Mouse (Mus musculus) heart, postnatal 10 days (tissue): Measurements from ENCODE around the gene AC134908.4. TPM values are rescaled to one million over a fixed set of nuclear protein-coding genes. Genes with fewer than 3 reads are reported as not detected.
A peak's percentile ranks its signal among the peaks of the same experiment; 100 is the strongest.

ENCODE experiments used
- DNase-seq, 2 experiments: peaks; one replicate each; pipeline ENCODE4 v3.0.0; 2021
- intact Hi-C: fragments of 180-260 bp; cut with DNase I; formaldehyde crosslinking; loops from one replicate; pipeline ENCODE4 v1.15.1; 2025
- total RNA-seq, 2 experiments: library from RNA; stranded (reverse); gene quantifications; 2 replicates each; pipeline ENCODE4 v1.2.3; 2021

Gene AC134908.4
- total RNA-seq, 2 experiments from 2014 or later, result not detected

- intact Hi-C loops, result no loop called here
- peak in 1 of 2 experiments; percentile 50 for DNase-seq
Observed at GRCm38 (mm10) chr17:25831451-25832281, 36.2 kb upstream of the AC134908.4 start.

DNA sequence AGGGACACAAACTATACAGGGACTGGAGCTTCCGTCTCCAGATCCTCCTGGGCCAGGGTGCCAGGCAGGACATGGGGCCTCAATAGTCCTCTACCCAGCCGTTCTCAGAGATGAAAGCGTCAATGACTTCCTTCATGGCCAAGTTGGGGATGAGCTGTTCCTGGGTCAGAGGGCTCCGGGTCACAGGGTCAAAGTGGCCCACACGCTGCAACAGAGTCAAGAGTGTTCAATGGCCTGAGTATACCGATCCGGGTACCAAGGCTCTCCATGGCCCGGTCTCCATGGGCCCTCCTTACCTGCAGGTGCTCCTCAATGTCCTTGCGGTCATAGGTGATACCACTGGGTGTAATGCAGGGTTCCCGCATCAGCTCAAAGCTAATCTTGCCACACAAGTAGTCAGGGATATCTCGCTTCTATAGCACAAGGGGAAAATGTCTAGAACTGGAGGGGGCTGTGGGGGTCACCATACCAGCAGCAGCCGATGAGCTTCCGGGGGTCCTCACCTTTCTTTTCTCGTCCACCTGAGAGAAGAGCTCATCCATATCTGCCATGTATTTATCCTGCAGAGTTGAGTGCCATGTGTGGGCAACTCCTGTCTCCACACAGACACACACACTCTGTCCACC, 35.5 kb upstream of the AC134908.4 start:
- DNase-seq, result no peak
- intact Hi-C loops, result no loop called here

DNA sequence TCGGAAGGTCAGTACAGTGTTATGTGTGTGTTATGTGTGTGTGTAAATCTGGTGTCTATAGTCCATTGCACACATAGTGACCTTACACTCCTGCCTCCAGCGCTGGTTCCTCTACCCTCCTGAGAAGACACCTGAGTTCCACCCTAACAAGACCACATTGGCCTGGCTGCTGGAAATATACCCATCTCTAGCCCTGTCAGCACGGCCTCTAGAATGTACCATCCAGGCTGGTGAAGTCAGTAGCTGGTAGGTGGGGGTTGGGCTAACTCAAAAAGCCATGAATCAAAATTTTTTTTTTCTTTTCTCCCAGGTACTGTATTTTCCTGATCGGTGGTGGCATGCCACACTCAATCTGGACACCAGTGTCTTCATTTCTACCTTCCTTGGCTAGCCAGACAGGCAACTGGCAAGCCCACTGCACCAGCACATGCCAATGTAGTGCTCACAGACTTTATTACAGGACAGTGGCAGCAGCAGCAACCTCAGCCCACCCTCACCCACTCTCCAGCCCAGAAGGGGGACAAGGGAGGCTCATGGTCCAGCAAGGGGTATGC, 34.8 kb upstream of the AC134908.4 start:
- no peak for DNase-seq
- intact Hi-C loops, result no loop called here

- intact Hi-C loops, result no loop called here
- DNase-seq, result no peak
Observed at GRCm38 (mm10) chr17:25829558-25830017, 34.1 kb upstream of the AC134908.4 start.

DNA sequence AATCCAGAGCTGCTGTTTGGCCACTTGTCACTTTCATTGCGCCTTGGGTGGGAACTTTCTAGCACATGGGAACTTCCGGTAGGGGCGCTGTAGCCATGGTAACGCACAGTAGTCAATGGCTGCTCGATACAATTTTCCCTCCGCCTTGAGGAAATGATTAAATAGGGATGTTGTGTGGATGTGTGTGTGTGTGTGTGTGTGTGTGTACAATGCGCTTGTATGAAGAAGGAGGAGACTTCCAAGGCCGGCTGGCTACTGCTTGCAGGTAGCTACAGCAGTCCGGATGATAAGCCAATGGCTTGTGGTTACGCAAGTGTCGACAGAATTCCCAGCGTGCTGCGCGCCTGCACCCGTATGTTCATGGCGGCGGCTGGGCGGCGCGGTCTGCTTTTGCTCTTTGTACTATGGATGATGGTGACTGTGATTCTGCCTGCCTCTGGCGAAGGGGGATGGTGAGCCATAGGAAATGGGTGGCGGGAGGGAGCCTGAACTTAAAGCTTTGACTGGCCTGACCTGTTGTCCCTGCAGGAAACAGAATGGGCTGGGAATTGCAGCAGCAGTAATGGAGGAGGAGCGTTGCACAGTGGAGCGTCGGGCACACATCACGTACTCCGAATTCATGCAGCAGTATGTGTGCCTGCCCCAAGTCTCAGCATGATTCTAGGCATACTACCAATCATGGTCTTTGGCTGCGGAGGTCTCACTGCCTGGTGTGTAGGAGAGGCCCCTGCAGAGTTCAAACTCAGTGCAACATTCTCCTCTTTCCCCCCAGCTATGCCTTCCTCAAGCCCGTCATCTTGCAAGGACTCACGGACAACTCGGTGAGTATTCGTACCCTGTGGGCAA, 33.5 kb upstream of the AC134908.4 start, which contains the start of gene Jmjd8:
TSS of gene Jmjd8 (plus strand) at position 156 of the 846 bp plus-strand sequence.
- intact Hi-C loops, result no loop called here
- peak; percentile 83 to 85 for DNase-seq

DNA sequence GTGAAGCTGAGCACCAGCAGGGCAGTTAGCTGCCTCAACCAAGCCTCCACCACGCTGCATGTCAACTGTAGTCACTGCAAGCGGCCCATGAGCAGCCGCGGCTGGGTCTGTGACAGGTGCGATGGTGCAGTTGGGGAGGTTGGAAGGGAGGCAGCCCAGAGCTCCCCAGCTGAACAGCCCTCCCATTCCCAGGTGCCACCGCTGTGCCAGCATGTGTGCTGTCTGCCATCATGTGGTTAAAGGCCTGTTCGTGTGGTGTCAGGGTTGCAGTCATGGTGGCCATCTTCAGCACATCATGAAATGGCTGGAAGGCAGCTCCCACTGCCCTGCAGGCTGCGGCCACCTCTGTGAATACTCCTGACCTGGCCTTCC, 32.8 kb upstream of the AC134908.4 start:
- no peak for DNase-seq
- intact Hi-C loops, result no loop called here

DNA sequence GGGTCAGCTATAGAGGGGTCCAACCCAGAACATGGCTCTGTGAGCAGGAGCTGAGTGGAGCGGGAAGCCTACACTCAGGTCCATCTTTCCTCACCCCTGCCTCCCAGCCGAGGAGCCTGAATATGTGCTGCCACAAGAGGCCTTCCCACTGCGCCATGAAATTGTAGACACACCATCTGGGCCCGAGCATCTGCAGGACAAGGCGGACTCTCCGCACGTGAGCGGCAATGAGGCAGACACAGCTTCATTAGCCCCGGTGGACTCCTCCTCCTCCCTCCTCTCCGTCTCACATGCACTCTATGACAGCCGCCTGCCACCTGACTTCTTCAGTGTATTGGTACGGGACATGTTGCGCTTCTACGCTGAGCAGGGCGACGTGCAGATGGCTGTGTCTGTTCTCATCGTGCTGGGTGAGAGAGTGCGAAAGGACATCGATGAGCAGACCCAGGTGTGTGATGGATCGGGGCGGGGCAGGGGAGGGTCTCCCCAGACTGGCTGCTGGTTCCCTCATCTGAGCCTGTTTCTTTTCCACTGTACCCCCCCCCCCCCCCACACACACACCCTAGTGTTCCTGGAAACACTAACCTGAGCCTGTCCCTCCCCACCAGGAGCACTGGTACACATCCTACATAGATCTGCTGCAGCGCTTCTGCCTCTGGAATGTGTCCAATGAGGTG, 32.2 kb upstream of the AC134908.4 start:
- no peak for DNase-seq
- intact Hi-C loops, result no loop called here

GRCm38 (mm10) chr17:25827011-25827410, 31.6 kb upstream of the AC134908.4 start:
- intact Hi-C loops, result no loop called here
- no peak for DNase-seq

GRCm38 (mm10) chr17:25825984-25826570, 30.6 kb upstream of the AC134908.4 start:
- DNase-seq, result no peak
- intact Hi-C loops, result no loop called here

DNA sequence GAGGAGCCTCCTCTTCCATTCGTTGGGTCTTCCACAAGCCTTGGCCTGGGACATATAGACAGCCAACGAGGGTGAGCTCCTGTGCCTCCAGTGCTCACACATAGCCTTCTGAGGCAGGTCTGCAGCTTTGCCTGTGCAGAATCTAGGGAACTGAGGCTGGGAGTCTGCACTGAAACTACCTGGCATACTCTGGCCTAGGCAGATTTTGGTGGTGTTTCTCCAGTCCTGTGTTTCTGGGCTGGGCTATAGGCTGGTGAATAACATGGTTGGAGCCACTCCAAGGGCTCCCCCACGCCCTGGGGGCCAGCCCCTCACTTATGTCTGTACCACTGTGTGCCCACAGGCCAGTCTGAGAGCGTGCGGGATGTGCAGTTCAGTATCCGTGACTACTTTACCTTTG, 29.9 kb upstream of the AC134908.4 start:
- DNase-seq, result no peak
- intact Hi-C loops, result no loop called here

- no peak for DNase-seq
- intact Hi-C loops, result no loop called here
Observed at GRCm38 (mm10) chr17:25824362-25825142, 29.1 kb upstream of the AC134908.4 start.

GRCm38 (mm10) chr17:25823452-25823851, 28.0 kb upstream of the AC134908.4 start, which contains the start of gene Wdr24:
Gene Wdr24 (plus strand): TSS chr17:25823627.
- DNase-seq, result peak; percentile 85 to 90
- intact Hi-C loops, result no loop called here

DNA sequence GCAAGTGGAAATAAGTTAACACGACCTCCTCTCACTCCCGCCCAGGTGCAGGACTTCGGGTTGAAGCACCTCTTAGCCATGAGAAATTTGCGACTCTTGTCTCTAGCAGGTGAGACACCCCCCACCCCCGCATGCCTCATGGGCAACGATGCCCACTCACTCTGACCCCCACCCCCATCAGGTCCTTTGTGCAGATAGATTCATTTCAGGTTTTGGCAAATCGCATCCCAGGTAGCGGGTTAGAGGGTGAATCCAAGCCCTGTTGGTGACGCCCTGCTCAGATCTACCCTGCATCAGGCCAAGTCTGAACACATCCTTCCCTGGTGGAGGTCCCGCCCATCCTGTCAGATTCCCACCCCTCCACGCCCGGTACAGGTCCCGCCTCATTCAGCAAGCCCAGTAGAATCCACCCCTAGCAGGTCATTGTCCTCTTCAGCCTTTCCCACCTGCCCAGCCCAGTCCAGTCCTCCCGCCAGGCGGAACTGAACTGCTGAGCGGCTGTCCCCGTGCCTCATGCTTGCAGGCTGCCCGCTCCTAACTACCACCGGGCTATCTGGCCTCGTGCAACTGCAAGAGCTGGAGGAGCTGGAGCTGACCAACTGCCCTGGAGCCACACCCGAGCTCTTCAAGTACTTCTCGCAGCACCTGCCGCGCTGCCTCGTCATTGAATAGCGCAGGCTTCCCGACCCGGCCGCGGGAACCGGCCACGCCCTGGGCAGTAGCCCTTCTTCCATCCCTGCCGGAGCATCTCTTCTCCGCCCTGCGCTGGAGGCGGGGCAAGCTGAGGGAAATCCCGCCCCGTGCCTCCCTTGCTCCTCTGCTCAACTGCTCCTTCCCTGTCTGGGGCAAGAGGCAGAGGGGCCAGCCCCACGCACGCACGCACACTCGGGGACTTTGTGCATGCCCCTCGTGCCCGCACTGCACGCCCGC, 23.7 kb upstream of the AC134908.4 start:
- intact Hi-C loops, result no loop called here
- DNase-seq, result no peak

DNA sequence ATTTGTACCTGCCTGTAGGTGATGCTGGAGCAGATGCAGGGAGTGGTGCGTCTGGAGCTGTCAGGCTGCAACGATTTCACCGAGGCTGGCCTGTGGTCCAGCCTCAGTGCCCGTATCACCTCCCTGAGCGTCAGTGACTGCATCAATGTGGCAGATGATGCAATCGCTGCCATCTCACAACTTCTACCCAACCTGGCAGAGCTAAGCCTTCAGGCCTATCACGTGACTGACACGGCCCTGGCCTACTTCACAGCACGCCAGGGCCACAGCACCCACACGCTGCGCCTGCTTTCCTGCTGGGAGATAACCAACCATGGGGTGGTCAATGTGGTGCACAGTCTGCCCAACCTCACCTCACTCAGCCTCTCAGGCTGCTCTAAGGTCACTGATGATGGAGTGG, 22.2 kb upstream of the AC134908.4 start:
- intact Hi-C loops, result no loop called here
- no peak for DNase-seq

- peak; percentile 91 to 96 for DNase-seq
Observed at GRCm38 (mm10) chr17:25813471-25813870, 18.0 kb upstream of the AC134908.4 start.

DNA sequence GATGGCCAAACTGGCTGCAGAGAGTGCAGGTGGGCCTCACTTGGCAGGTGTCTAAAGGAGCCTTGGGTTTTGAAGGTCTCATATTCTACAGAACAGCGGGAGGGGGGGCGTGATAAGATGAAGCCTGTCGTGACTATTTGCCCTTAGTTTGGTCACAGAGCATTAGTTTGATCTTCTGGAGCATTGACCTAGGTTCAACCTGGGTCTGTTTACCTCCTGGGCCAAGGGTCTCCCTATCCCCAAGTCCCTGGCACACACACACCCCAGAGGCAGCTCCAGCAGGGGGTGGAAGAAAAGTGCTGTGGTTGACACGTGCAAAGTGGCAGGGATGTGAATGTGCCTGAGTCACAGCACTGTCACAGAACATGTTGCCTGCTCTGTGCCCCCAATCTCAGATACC, 15.4 kb upstream of the AC134908.4 start:
- no peak for DNase-seq

More at GRCm38 (mm10) chr17:25813471-25813870, 18.0 kb upstream of the AC134908.4 start:
- intact Hi-C loops, result no loop called here

DNA sequence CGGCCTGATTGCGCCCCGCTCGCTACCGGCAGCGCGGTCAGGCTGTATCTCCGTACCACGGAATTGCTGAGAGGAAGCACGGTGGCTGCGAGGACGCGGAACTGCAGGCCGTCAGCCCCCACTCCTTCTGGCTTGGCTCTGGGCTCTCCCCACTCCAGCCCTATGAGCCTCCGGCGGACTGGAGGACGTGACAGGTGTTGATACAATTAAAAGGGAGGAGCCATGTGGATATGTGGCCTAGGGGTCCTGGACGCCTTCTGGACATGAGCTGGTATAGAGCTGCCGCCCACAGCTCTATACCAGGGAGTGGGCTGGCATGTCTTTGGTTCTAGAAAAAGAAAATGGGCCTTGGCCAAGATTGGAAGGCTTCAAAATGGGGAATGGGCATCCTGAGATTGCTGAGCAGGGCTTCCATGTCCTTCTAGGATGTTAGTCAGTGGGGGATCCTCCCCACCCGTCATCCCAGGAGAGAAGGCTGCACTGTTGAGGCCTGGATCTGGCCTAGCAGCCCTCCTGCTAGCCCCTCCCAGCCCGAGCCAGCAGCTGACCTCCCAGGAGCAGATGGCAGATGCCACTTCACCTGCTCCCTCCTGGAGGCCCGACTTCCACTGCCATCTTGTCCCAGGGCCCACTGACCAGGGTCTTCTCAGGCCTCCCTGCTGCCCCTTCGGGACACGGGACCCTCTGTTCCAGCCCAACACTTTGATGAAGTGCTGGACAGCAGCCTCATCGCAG, 14.3 kb upstream of the AC134908.4 start:
- intact Hi-C loops, result loop anchor here (10.0 kb wide), 1 partner anchor 215 kb away; no protein-coding TSS in a partner anchor

More for the DNA sequence above, 15.4 kb upstream of the AC134908.4 start:
- intact Hi-C loops, result no loop called here

More for the DNA sequence above, 14.3 kb upstream of the AC134908.4 start:
- no peak for DNase-seq
